Mouse (Mus musculus): ENCODE measurements around the gene Ankrd22.

DNA sequence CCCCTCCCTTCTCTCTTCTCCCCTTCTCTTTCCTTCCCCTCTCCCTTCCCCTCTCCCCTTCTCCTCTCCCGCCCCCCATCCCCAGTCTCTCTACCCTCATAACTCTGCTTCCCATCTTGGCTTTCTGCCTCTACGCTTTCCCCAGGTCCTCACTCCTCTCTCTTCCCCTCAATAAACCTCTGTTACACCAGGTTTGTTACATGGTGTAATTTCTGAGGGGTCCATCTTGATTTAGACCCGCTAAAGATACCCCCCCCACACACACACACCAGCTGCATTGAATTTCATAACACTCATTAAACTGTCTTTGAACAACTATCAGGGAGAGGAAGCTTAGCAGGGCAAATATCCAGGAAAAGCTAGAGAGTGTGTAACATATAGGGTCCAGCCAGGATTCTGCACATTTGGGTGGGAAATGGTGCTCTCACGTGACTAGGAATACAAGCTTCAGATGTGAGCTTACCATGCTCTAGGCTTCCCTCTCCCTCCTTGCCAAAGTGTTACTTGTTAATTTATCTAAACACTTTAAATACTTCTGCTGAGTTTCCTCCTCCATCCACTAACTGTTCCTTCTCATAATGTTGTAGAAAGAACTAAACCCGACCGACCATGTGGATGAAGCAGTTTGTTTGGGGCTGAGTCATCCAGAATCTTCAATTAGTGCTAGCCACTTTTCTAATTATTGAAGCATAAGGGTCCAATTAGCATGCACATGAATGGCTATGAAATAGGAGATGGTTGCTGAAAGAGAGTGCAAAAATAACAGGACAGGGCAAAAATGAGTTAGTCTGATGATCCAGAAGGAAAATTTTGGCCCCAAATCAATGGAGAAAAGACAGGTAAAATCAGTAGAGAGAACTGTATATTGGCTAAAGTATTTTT is 12.3 kb downstream of the Ankrd22 start:
- TF ChIP-seq GATA1 (IDR thresholded peaks at IDR 0.05; ENCODE audit: borderline replicate concordance, low read length) (no peak), FLI1 (IDR thresholded peaks at IDR 0.05; ENCODE audit: low read length) (no peak)

Measured in megakaryocyte, embryonic 14.5 days (primary cell).